Mouse (Mus musculus) MEL (cell line): Measurements from ENCODE around the gene Gm35315.

ENCODE experiments used
- BHLHE40 ChIP-seq: IDR thresholded peaks from 2 replicates; pipeline ENCODE4 v1.6.1; 2012; ENCODE audit warnings: low read depth, mild to moderate bottlenecking, inconsistent platforms, low read length, improper control_type of control experiment, borderline replicate concordance
- CTCF ChIP-seq, 3 experiments: IDR thresholded peaks in 2 of 3; conservative IDR thresholded peaks in 1 of 3; 2 replicates each; pipeline ENCODE4 v1.5.1; 2011 to 2012; ENCODE audit warnings: low read length in 3 of 3, low read depth in 2 of 3, mild to moderate bottlenecking in 2 of 3, improper control_type of control experiment in 1 of 3, inconsistent platforms in 1 of 3, mixed read lengths in 1 of 3, moderate library complexity in 1 of 3; ENCODE audit not compliant: control insufficient read depth in 1 of 3, insufficient read depth in 1 of 3, poor library complexity in 1 of 3, severe bottlenecking in 1 of 3
- E2F4 ChIP-seq: IDR thresholded peaks from 2 replicates; pipeline ENCODE4 v1.6.1; 2011; ENCODE audit warnings: low read depth, low read length, improper control_type of control experiment, borderline replicate concordance
- EP300 ChIP-seq, 2 experiments: IDR thresholded peaks; 2 replicates each; pipeline ENCODE4 v1.6.1; 2011; ENCODE audit warnings: improper control_type of control experiment in 2 of 2, low read length in 2 of 2, low read depth in 1 of 2, mild to moderate bottlenecking in 1 of 2
- MXI1 ChIP-seq: IDR thresholded peaks from 2 replicates; pipeline ENCODE4 v1.6.1; 2011; ENCODE audit warnings: mild to moderate bottlenecking, low read depth, low read length, improper control_type of control experiment
- MYC ChIP-seq: IDR thresholded peaks from 2 replicates; pipeline ENCODE4 v1.6.1; 2011; ENCODE audit warnings: low read depth, mild to moderate bottlenecking, low read length, improper control_type of control experiment, moderate library complexity
- POLR2A ChIP-seq, 2 experiments: IDR thresholded peaks; 2 replicates each; pipeline ENCODE4 v1.6.1; 2011 to 2012; ENCODE audit warnings: low read length in 2 of 2, mild to moderate bottlenecking in 2 of 2, control low read depth in 1 of 2, improper control_type of control experiment in 1 of 2, low read depth in 1 of 2, moderate library complexity in 1 of 2; ENCODE audit not compliant: control insufficient read depth in 1 of 2, insufficient read depth in 1 of 2, poor library complexity in 1 of 2
- TAL1 ChIP-seq: IDR thresholded peaks from 2 replicates; pipeline ENCODE4 v1.6.1; 2012; ENCODE audit warnings: mild to moderate bottlenecking, inconsistent platforms, low read length, moderate library complexity, mixed read lengths
- USF2 ChIP-seq, 2 experiments: IDR thresholded peaks; 2 replicates each; pipeline ENCODE4 v1.6.1; 2011 to 2012; ENCODE audit warnings: improper control_type of control experiment in 2 of 2, low read length in 2 of 2, borderline replicate concordance in 1 of 2, inconsistent platforms in 1 of 2, low read depth in 1 of 2, mild to moderate bottlenecking in 1 of 2; ENCODE audit not compliant: insufficient read depth in 1 of 2
- ZC3H11A ChIP-seq: IDR thresholded peaks from 2 replicates; pipeline ENCODE4 v1.6.1; 2012; ENCODE audit warnings: low read depth, mild to moderate bottlenecking, inconsistent platforms, low read length, improper control_type of control experiment
- ZMIZ1 ChIP-seq: IDR thresholded peaks from 2 replicates; pipeline ENCODE4 v1.6.1; 2012; ENCODE audit warnings: low read depth, mild to moderate bottlenecking, inconsistent platforms, low read length, improper control_type of control experiment, moderate library complexity

GRCm38 (mm10) chr5:110140424-110140823 is 46.2 kb upstream of the Gm35315 start:
- TF ChIP-seq EP300 (IDR thresholded peaks at IDR 0.05; ENCODE audit: low read depth in 1 of 2, low read length in 2 of 2) (peak; percentile 68 to 78), MYC (no peak), CTCF (IDR thresholded peaks at IDR 0.05 in 2 of 3, conservative IDR thresholded peaks at IDR 0.05 in 1 of 3; ENCODE audit: control insufficient read depth in 1 of 3, insufficient read depth in 1 of 3, low read depth in 2 of 3, low read length in 3 of 3, poor library complexity in 1 of 3, severe bottlenecking in 1 of 3) (no peak), POLR2A (IDR thresholded peaks at IDR 0.05; ENCODE audit: control insufficient read depth in 1 of 2, insufficient read depth in 1 of 2, low read depth in 1 of 2, low read length in 2 of 2, poor library complexity in 1 of 2) (no peak), MXI1 (no peak), ZMIZ1 (no peak; the same call in 1 of the 2 replicates), E2F4 (no peak), USF2 (IDR thresholded peaks at IDR 0.05; ENCODE audit: borderline replicate concordance in 1 of 2, insufficient read depth in 1 of 2, low read depth in 1 of 2, low read length in 2 of 2) (no peak), BHLHE40 (peak; percentile 43; the same call in 1 of the 2 replicates), ZC3H11A (no peak), TAL1 (no peak)
